Mouse (Mus musculus) heart, adult 18-20 months (tissue): ENCODE results near the gene Pex14. TPM values are rescaled to one million over a fixed set of nuclear protein-coding genes. Genes with fewer than 3 reads are reported as not detected.
"Not testable (repeated sequence)": the region's sequence is repeated elsewhere in the genome, so short reads cannot be mapped to it uniquely, and the experiment has no call there.

ENCODE experiments used
- DNase-seq, 2 experiments: peaks; one replicate each; pipeline ENCODE4 v3.0.0; 2021 to 2022; ENCODE audit warnings: mixed read lengths in 1 of 2
- total RNA-seq, 2 experiments: library from RNA; stranded (reverse); gene quantifications; 2 replicates each; pipeline ENCODE4 v1.2.3; 2021

The Pex14 gene
- total RNA-seq, 2 experiments from 2014 or later, result 21.2 to 22.6 TPM

DNA sequence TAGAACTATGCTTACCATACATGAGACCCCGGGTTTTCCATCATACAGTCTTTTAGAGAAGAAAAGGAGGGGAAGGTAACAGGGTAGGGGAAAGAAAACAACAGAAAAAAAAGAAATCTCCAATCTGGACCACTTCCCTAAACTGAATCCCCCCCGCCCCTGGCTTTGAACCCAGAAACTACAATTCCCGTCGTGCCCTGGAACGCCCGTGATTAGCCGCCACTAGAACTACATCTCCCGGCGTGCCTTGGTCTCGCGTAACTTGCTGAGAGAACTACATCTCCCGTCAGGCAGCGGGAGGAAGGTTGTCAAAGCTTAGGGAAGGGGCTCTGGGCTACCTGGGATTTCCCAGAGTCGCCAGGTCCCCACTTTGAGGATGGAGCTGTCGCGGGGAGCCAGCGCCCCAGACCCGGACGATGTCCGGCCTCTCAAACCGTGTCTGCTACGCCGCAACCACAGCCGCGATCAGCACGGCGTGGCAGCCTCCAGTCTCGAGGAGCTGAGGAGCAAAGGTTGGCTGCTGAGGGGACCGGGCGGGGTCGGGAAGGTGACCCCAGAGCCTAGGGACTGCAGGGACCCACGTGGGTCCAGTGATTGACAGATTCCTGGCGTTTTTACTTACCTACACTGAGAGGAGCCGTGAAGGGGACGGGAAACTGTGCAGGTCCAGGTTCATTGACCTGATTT, 4.3 kb upstream of the Pex14 start, which contains the start of gene Dffa:
Gene Dffa (plus strand): TSS at position 272 of the 687 bp plus-strand sequence.
- DNase-seq, result peak; percentile 95 to 99

DNA sequence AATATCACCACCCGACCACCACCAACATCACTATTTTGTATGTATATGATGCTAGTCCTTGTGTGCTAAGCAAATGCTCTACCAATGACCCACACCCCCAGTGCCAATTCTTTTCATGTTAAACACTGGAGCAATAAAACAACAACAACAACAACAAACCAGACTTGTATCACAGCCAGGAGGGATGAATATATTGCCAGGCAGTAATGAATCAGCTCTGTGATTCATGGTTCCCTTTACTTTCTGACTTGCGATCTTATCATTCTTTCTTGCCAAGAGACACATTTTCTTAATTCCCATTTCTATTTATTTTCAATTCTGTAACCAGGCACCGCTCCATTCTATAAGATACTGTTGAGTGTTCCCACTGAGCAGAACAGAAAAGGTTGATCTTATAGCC, 1.8 kb upstream of the Pex14 start:
- DNase-seq, result no peak

DNA sequence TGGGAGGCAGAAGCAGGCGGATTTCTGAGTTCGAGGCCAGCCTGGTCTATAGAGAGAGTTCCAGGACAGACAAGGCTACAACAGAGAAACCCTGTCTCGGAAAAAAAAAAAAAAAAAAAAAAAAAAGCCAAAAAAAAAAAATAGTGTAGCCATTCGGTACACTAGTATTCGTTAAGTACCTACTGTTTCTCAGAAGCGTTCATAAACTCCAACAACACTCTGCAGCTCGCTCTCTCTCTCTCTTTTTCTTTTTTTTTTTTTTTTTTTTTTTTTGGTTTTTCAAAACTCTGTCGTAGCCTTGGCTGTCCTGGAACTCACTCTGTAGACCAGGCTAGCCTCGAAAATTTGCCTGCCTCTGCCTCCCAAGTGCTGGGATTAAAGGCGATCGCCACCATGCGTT, 773 bp upstream of the Pex14 start:
- DNase-seq, result not testable (repeated sequence)

DNA sequence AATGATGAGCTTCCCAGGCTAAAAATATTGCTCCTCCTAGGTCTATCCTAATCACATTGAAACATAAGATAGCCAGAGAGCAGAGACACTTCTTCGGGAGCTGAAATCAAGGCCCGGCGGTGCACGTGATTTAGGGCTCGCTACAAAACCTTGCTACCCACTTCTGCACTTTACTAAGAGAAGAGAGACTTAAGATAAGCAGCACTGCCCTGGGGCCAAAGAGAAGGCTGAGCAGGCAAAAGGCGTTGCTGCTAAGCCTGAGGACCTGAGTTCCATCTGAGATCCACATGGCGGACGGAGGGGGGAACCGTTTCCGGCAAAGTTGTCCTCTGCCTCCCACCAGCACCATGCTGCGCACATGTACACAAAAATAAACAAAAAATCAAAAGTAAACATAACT, 1.1 kb downstream of the Pex14 start:
- DNase-seq, result no peak

DNA sequence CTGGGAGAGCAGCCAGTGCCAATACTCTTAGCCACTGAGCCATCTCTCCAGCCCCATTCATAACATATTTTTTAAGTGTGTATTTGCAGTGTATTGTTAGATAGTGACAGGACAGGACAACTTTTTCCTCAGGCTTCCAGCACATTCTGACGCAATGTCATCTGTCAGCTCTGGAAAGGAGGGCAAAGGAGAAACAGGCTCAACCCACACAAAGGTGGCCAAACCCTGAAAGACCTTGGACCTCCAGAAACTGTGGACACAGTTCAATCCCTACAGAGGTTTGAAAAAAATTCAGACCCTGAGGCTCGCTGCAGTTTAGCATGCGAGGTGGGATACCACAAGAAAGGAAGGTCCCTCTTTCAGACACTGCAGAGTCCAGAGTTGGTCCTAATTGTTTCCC, 1.7 kb downstream of the Pex14 start:
- no peak for DNase-seq

DNA sequence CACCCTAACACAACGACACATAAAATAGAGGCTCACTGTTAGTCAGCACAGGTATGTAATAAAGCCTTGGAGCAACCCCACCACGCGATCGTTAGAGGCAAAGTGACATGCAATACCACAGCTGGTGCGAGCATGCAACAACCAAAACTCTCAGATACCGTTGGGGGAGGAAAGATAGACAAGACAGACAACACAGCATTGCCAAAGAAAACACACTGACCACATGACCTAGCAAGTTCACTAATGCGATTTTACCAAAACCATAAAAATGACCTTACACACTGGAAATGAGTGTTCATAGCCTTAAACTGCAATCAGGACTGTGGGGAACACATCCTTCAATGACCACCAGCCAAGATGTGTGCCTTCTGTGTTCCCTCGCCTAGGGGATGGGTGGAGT, 8.3 kb downstream of the Pex14 start:
- DNase-seq, result no peak

DNA sequence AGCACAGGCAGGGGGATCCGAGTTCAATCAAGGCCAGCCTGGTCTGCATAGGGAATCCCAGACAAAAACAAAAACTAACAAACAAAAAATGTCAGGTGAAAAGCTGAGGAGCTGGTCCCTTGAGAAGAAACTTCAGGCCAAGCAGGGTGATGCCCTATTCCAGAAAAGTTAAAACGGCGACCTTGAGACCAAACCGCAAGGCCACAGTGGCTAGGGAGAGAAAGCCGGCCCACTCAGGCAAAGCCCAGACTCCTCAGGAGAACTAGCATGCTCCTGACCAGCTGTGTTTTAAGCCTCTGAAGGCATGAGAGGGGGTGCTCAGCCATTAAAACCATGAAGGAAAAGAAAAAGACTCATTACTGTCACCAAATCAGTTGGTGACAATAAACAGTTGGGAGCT, 14.3 kb downstream of the Pex14 start:
- DNase-seq, result no peak

DNA sequence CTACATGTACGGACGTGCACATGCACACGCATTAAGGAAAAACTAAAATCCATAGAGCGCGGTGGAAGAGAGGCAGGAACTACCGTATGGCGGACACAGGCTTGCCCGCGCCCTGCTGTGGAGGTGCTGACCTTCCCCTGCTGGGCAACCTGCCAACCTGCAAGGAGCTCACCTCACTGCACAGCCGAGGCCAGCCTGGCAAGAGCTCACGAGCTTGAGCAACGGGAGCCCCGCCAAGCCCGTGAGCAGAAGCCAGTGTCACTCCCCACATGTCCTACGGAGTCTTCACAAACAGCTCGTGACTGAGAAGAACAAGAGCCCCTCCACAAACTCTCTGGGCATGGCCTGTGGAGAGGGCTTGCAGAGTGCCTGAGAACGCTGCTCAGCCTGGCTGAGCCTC, 18.1 kb downstream of the Pex14 start:
- DNase-seq, result peak; percentile 82 to 87

DNA sequence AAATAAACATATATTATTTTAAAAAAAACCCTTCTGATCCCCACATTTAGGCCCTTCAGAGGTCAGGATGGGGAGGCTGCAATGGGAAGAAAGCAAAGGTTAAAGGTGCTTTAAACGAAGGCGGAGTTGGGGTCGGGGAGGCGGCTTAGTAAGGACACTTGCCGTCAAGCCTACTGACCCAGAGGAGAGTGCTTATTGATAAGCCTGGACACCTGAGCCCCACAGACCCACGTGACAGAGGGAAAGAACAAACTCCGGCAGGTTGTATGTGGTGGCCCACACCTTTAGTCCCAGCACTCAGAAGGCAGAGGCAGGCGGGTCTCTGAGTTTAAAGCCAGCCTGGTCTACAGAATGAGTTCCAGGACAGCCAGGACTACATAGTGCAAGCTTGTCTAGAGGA, 19.6 kb downstream of the Pex14 start:
- no peak for DNase-seq

DNA sequence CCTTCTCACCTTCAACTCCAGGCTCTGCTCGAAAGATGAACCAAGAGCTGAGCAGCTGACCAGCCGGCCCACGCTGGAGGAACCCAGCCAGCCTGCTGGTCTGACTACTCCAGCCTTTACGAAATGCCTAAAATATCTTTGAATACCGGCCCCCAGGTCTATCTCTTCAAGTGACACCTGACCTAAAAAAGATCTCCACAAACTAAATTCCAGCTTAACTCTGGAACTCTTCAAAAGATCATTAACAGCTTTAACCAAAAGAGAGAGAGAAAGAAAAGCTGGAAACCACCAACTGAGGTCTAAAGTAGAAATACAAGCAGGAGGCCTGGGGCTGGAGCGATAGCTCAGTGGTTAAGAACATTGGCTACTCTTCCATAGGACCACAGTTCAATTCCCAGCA, 20.0 kb downstream of the Pex14 start:
- DNase-seq, result no peak

DNA sequence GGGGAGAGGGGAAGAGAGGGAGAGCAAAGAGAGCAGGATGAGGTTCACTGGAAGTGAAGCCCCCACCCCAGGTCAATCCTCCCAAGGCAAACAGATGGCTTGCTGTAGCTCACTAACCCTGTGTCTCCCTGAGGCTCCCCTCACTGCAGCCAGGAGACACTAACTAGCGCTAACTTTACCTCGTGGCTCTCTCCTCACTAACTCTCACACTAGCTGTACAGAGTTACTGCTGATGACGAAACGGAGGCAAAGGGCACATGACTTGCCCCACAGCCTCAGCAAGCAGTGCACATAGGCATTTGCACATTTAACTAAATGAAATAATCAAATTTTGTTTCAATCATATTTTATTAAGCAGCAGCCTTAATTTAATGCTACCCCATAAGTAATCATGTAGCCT, 21.4 kb downstream of the Pex14 start:
- DNase-seq, result no peak

DNA sequence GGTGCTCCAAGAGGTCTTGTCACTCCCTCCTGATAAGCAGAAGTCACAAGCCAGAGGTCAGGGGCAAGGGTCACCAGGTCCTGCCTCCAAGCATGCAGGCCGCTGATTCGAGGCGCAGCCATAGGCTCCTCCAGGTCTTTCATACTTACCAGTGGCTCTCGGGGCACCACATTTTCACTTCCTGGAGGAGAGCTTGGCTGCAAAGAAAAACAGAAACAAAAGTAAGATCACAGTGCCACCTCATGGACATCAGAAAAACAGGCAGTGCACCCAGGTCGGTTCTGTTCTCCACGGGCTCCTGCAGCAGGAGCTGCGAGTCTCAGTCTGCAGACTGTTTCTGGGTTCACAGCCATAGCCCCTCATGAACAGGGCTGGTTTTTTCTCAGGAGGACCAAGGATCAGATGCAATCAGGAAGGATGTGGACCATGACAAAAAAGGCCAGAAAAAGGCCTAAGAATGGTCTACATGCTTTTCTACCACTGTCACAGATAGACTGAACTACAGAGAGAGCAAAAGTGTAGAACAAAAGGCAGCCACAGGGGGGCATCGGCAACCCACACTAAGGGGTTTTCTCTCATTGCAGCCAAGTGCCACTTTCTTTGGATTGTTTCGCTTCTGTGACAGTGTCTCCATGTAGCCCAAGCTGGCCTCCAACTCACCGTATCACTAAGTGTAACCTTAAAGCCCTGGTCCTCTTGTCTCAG, 23.7 kb downstream of the Pex14 start:
- DNase-seq, result peak; percentile 74 to 81

DNA sequence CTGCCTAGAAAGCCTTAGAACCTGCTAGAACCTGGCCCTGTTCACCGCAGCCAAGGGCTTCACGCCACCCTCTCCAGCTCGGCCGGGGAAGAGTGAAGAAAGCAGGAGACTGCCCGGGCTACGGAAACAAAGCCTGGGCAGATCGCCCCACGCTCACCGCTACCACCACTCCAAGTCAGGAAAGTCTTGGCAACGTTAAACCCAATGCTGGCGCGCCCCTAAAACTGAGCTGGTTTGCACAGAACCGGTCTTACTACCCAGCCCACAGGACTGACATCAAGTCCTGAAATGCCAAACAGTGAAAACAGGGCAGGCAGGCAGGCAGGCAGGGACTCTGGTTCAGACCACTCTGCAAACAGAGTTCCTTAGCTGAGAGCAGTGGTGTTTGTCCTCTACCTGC, 24.6 kb downstream of the Pex14 start:
- no peak for DNase-seq

DNA sequence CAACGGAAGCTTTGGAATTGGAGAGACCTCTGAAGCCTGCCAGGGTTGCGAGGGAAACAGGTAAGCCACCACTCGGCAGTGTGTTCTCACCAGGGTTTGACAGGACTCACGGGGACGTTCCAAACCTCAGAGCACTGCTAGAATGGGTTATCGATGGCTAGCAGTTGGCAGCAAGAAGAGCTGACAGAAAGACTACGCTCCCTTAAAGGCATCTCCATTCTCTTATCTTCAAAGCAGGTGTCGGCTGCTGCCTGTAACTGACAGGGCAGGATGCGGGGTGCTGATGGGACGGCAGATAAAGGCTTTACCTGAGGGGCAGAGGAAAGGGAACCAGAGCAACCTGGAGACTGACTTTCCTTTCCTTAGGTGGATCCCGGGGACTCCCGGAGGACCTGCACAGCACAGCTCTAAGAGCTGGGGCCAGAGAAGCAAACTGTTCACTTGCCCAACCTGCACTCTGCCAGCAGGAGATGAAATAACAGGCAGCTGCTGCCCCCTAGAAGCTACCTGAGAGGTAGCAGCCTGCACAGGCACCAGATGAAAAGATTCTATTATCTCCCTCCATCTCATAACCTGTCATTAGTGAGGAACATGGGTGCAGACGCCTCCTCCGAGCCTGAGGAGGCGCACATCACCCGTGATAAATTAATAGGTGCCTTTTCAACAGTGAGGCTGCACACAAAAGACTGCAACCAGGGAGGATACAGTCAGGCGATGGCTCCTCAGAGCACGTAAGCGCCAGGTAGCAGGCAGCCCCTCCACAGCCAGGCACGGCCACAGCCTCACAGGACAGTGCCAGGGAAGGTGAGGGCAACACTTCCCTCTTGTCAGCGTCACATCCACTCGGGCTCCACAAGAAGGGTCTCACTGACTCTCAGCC, 32.8 kb downstream of the Pex14 start:
- no peak for DNase-seq

DNA sequence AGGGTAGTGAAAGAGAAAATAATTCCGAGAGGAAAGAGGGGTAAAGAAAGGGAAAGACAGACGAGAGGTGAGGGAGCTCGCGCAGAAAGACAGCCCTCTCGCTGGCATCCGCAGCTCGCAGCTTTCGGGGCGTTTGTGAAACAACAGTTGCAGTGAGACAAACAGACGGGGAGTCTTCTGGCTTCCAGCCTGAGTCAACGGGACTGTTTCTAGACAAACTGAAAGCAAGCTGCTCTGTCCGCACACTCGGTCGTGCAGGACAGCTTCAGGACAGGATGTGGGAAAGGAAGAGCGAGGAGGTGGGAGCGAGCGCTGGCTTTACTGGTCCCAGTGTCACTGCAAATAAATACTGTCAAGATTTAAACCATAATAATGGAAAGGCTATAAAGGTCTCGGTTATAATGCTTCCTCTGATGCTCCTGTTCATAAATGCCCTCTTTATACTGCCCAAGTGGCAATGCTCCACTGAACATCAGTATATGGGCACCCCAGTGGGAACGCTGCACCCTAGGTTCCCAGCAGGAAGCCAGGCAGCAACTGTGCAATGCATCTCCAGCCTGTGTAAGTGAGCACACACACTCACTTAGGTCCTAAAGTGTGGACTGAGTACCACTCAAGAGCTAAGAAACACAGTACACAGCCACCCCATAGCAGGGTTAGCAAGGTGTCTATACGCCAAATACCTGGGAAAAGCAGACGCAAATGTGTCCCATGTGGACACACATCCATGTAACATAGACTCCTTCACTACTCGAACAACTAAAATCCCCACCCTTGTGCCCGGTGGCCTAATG, 35.4 kb downstream of the Pex14 start:
- peak in 1 of 2 experiments; percentile 10 for DNase-seq

DNA sequence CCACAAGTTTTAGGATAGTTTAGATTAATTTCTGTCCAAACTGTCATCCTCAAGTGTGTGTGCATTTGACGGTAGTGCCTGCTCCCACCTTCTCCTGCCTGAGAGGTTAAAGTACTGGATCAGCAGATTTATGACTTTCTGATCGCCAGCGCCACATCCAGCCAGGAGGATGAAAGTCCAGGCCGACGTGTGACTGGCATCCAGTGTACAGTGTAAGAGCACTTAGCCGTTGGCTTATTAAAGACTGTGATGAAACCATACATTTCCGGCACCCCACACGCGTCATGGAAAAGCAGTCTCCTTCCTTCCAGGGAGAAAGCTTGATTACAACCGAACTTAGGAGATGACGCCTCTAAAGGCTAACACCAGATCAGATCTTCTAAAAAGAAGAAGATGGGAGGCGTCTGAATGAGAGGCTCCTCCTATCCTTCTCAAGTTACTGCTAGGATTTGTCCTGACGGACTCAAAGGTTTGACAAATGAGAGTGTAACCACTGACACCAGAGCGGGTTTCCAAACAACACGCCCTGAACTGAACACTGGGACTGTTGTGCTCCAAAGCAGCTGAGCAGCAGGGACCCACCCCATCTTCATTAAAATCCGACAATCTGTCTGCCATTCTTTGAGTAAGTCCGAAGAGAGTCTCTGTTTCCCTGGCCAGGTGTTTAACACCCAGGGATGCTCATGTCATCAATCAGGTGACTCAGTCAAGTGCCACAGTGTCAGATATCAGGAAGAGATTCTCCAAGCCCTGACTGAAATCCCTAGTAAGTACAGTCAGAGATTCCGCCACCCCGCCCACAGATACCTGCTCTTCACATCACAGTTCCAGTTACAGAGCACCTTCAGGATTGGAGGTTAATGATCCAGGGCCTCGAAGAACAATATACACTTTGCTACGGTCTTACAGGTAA, 37.0 kb downstream of the Pex14 start:
- DNase-seq, result no peak

DNA sequence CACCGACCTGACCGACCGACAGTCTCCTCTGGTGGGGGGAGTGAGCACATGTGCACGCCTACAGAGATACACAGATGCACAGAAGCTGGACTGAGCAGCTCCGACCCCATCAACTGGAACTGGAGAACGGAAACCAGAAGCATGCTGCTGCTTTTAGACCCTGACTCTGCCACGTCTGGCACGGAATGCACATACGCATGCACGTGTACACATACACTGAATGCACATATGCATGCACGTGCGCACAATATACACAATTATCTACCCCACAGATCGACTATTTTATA, 38.3 kb downstream of the Pex14 start:
- DNase-seq, result no peak

DNA sequence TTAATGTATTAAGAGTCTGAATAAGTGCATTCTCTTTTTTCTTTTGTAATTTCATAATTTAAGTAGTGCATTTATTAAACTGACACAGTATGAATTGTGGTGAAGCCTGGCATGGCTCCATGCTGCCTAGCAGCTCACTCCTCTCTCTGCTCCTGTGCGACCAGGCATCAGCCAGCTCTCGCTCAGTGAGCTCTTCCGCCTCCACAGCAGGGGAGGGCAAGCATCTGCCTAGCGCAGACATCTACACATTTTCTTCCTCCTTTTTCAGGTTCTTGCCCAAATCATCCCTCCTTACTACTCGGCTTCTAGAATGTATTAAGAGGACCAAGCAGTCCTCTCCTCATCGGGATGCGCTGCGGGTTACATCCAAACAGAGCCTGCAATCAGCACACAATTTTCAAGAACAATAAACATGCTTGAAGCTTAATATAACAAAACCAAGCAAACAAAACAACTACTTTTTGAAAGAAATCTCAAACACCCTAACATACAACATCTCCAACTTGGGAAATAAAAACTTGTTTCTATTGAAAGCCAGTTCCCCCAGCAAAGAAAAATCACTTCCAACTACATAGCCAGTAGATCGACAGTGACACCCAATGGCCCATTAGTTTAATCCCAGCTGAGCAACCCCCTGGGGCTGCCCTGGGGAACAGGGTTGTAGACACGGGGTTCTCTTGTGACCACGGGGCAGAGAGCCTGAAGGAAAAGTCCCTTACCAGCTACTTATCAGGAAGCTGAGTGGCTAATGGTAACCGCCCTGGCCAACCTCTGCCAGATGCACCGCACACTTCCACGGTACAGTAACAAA, 38.9 kb downstream of the Pex14 start:
- DNase-seq, result no peak

DNA sequence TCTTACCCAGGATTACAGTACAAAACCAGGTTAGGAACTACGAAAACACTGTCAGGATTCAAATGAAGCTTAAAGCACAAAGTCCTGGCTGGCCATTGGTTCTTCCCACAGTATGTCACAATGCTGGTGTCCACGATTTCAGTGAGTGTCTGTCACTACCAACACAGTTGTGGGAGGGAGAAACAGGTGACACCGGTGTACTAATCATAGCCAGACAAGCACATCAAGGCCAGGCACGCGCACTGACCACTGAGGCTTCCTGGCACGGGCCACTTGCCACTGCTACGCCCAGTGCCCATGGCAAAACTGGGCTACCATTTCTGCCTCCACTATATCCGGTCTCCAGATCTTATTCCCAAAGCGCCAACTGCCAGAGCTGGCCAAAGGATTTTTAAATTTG, 40.0 kb downstream of the Pex14 start:
- DNase-seq, result no peak

DNA sequence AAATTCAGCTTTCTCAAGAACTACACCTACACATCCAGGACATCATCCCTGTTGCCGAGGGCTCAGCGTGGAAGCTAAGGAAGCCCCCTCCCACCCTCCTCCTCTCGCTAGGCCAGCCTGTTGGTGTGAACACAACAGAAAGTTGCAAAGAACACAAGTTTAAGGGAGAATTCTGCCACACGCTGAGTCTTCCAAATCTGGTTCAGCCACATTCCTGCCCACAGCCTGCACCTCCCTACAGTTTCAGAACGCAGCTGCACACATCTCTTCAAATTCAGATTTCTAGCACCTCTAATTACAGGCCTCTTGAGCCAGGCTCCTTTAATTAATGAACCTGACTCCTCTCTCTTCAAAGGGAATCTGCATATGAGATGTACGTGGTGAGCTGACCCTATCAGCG, 41.4 kb downstream of the Pex14 start:
- DNase-seq, result no peak
